Mouse (Mus musculus): Measurements from ENCODE around the gene Vmn1r51. TPM values are rescaled to one million over a fixed set of nuclear protein-coding genes. Genes with fewer than 3 reads are reported as not detected.

The Vmn1r51 gene
- total and polyA plus RNA-seq, 3 experiments: not detected

GRCm38 (mm10) chr6:90101130-90101529 is 21.3 kb upstream of the Vmn1r51 start, which contains the start of gene Vmn1r50:
Gene Vmn1r50, plus strand, starts transcription at chr6:90101430.
- Histone ChIP-seq H3K4me1 (ENCODE audit: control insufficient read depth in 1 of 2, insufficient read depth in 2 of 2, low read length in 2 of 2) (no peaks in the 10 kb centered on the region), H3K9me3 (replicated peaks; ENCODE audit: insufficient read depth, low read length) (no peaks in the 10 kb centered on the region), H3K79me2 (ENCODE audit: control insufficient read depth, insufficient read depth, low read length, poor library complexity) (no peaks in the 10 kb centered on the region), H3K27ac (ENCODE audit: control insufficient read depth, low read depth, low read length) (no peak within 1 kb of the TSS), H3K27me3 (ENCODE audit: control insufficient read depth in 1 of 2, insufficient read depth in 2 of 2, low read length in 2 of 2) (no peaks in the 10 kb centered on the region), H3K36me3 (ENCODE audit: control insufficient read depth in 1 of 2, insufficient read depth in 2 of 2, low read length in 2 of 2) (no peaks in the 10 kb centered on the region), H3K9ac (ENCODE audit: control insufficient read depth, low read depth, low read length, poor library complexity, severe bottlenecking) (no peak within 1 kb of the TSS), H3K4me3 (ENCODE audit: control insufficient read depth in 1 of 2, insufficient read depth in 1 of 2, low read depth in 2 of 2, low read length in 2 of 2) (no peak within 1 kb of the TSS)
- no peak for DNase-seq (ENCODE audit: low read depth, low spot score)
- TF ChIP-seq TBP (IDR thresholded peaks at IDR 0.05; ENCODE audit: low read depth, low read length) (no peak), HCFC1 (IDR thresholded peaks at IDR 0.05; ENCODE audit: low read depth, low read length) (no peak), MAX (IDR thresholded peaks at IDR 0.05; ENCODE audit: low read length) (no peak), CTCF (IDR thresholded peaks at IDR 0.05 in 2 of 3, conservative IDR thresholded peaks at IDR 0.05 in 1 of 3; ENCODE audit: control insufficient read depth in 1 of 3, insufficient read depth in 1 of 3, low read depth in 2 of 3, low read length in 3 of 3, poor library complexity in 1 of 3, severe bottlenecking in 1 of 3) (no peak), EP300 (IDR thresholded peaks at IDR 0.05; ENCODE audit: low read depth in 1 of 2, low read length in 2 of 2) (no peak), TCF12 (IDR thresholded peaks at IDR 0.05; ENCODE audit: low read depth, low read length) (no peak), GATA1 (IDR thresholded peaks at IDR 0.05; ENCODE audit: low read depth, low read length) (no peak), CHD2 (IDR thresholded peaks at IDR 0.05; ENCODE audit: low read length) (no peak), POLR2AphosphoS2 (IDR thresholded peaks at IDR 0.05; ENCODE audit: low read length) (no peak), MXI1 (IDR thresholded peaks at IDR 0.05; ENCODE audit: low read depth, low read length) (no peak), MYC (IDR thresholded peaks at IDR 0.05; ENCODE audit: low read depth, low read length) (no peak), MYB (IDR thresholded peaks at IDR 0.05; ENCODE audit: low read depth, low read length) (no peak), SMC3 (IDR thresholded peaks at IDR 0.05; ENCODE audit: low read depth, low read length) (no peak), CHD1 (IDR thresholded peaks at IDR 0.05; ENCODE audit: low read depth, low read length) (no peak), KAT2A (conservative IDR thresholded peaks at IDR 0.05; ENCODE audit: low read depth, low read length) (no peak), ZNF384 (IDR thresholded peaks at IDR 0.05; ENCODE audit: low read depth, low read length) (no peak), E2F4 (IDR thresholded peaks at IDR 0.05; ENCODE audit: borderline replicate concordance, low read depth, low read length) (no peak)

DNA sequence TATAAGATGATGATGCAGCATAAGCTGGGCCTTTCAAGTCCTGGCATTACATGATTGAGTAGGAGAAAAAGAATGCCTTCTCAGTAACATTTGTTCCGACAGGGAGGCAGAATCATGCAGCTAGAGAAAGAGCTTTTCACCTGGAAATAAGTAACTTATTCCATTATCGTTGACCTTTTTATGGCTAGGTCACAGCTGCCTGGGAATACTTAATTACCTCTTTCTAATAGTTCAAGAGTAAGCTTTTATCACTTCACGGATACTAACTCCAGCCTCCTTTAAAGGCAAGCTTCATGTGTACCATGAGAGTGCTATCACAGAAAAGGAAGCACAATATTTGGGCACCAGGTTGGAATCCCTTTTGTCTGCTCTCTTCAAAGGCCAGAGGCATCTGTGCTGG is 37.7 kb downstream of the Vmn1r51 start:
- no peak for DNase-seq (ENCODE audit: low read depth, low spot score)
- no peaks in the 10 kb centered on the region for H3K4me1 ChIP-seq (ENCODE audit: control insufficient read depth in 1 of 2, insufficient read depth in 2 of 2, low read length in 2 of 2)
- no peak overlapping the region for H3K9ac ChIP-seq (ENCODE audit: control insufficient read depth, low read depth, low read length, poor library complexity, severe bottlenecking)
- no peaks in the 10 kb centered on the region for H3K36me3 ChIP-seq (ENCODE audit: control insufficient read depth in 1 of 2, insufficient read depth in 2 of 2, low read length in 2 of 2)
- no peak overlapping the region for H3K4me3 ChIP-seq (ENCODE audit: control insufficient read depth in 1 of 2, insufficient read depth in 1 of 2, low read depth in 2 of 2, low read length in 2 of 2)
- TF ChIP-seq TBP (IDR thresholded peaks at IDR 0.05; ENCODE audit: low read depth, low read length) (no peak), MEF2A (IDR thresholded peaks at IDR 0.05; ENCODE audit: extremely low read depth, insufficient replicate concordance, low read depth, low read length, poor library complexity, severe bottlenecking) (no peak), RCOR1 (IDR thresholded peaks at IDR 0.05; ENCODE audit: low read depth, low read length) (no peak), NRF1 (IDR thresholded peaks at IDR 0.05; ENCODE audit: insufficient read depth, low read depth, low read length, poor library complexity, severe bottlenecking) (no peak), HCFC1 (IDR thresholded peaks at IDR 0.05; ENCODE audit: low read depth, low read length) (no peak), ZMIZ1 (IDR thresholded peaks at IDR 0.05; ENCODE audit: low read depth, low read length) (no peak), EP300 (IDR thresholded peaks at IDR 0.05; ENCODE audit: low read depth in 1 of 2, low read length in 2 of 2) (no peak), GABPA (IDR thresholded peaks at IDR 0.05; ENCODE audit: low read depth, low read length) (no peak), BHLHE40 (IDR thresholded peaks at IDR 0.05; ENCODE audit: borderline replicate concordance, low read depth, low read length) (no peak), SIN3A (IDR thresholded peaks at IDR 0.05; ENCODE audit: low read length) (no peak), RAD21 (IDR thresholded peaks at IDR 0.05; ENCODE audit: low read depth, low read length) (no peak)
- H3K9me3 ChIP-seq (replicated peaks; ENCODE audit: insufficient read depth, low read length): no peaks in the 10 kb centered on the region
- no peaks in the 10 kb centered on the region for H3K79me2 ChIP-seq (ENCODE audit: control insufficient read depth, insufficient read depth, low read length, poor library complexity)
- no peak overlapping the region for H3K27ac ChIP-seq (ENCODE audit: control insufficient read depth, low read depth, low read length)
- no peaks in the 10 kb centered on the region for H3K27me3 ChIP-seq (ENCODE audit: control insufficient read depth in 1 of 2, insufficient read depth in 2 of 2, low read length in 2 of 2)
